Mouse (Mus musculus) myocyte (in vitro differentiated cells): ENCODE measurements around the gene Gdf7.

Experiments used
- E2F4 ChIP-seq: IDR thresholded peaks from one replicate; pipeline ENCODE4 v1.6.1; 2011; ENCODE audit warnings: mild to moderate bottlenecking, control low read depth, moderate library complexity; ENCODE audit not compliant: insufficient read depth
- MAX ChIP-seq: IDR thresholded peaks from one replicate; pipeline ENCODE4 v1.6.1; 2011; ENCODE audit warnings: low read depth, mild to moderate bottlenecking, control low read depth
- MYOD1 ChIP-seq, 3 experiments: IDR thresholded peaks; one replicate each; pipeline ENCODE4 v1.6.1; 2011; ENCODE audit warnings: control low read depth in 2 of 3, low read depth in 2 of 3, mild to moderate bottlenecking in 2 of 3, moderate library complexity in 1 of 3; ENCODE audit not compliant: insufficient read length in 2 of 3, control insufficient read depth in 1 of 3
- MYOG ChIP-seq, 3 experiments: IDR thresholded peaks; one replicate each; pipeline ENCODE4 v1.6.1; 2011; ENCODE audit warnings: control low read depth in 2 of 3, low read depth in 2 of 3, mild to moderate bottlenecking in 2 of 3; ENCODE audit not compliant: insufficient read length in 2 of 3, control insufficient read depth in 1 of 3, insufficient read depth in 1 of 3
- POLR2A ChIP-seq: IDR thresholded peaks from one replicate; pipeline ENCODE4 v1.6.1; 2011; ENCODE audit warnings: low read depth, mild to moderate bottlenecking, control low read depth, moderate library complexity; ENCODE audit not compliant: insufficient read length
- POLR2AphosphoS2 ChIP-seq: IDR thresholded peaks from one replicate; pipeline ENCODE4 v1.6.1; 2011; ENCODE audit warnings: low read depth, control low read depth; ENCODE audit not compliant: insufficient read length
- REST ChIP-seq: IDR thresholded peaks from one replicate; pipeline ENCODE4 v1.6.1; 2011; ENCODE audit warnings: mild to moderate bottlenecking, control low read depth, moderate library complexity; ENCODE audit not compliant: insufficient read depth, insufficient read length
- SRF ChIP-seq: IDR thresholded peaks from one replicate; pipeline ENCODE4 v1.6.1; 2011; ENCODE audit warnings: low read depth; ENCODE audit not compliant: control insufficient read depth, insufficient read length
- TCF12 ChIP-seq: IDR thresholded peaks from one replicate; pipeline ENCODE4 v1.6.1; 2011; ENCODE audit warnings: mild to moderate bottlenecking, control low read depth; ENCODE audit not compliant: poor library complexity, insufficient read depth, severe bottlenecking
- USF1 ChIP-seq: IDR thresholded peaks from one replicate; pipeline ENCODE4 v1.6.1; 2011; ENCODE audit warnings: low read depth, mild to moderate bottlenecking, control low read depth, moderate library complexity

DNA sequence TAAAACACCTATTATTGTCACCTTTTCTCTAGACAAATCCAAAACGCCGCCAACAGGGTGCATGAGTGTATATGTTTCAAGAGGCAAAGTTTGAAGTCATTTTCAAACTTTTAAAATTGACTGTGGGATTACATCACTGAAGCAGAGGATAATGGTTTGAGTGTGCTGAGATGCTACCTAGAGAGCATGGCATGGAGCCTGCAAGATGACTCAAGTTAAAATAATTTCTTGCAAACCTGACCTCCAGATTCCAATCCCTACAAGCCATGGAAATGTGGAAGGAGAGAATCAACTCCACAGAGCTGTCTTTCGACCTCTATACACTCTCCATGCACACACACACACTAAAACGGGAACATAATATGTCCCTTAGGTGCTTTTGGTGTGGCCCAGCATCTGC, 10.5 kb upstream of the Gdf7 start:
- TF ChIP-seq POLR2A: no peak
- no peak for TF ChIP-seq TCF12
- no peak for TF ChIP-seq MYOG (IDR thresholded peaks at IDR 0.05; ENCODE audit: control insufficient read depth in 1 of 3, insufficient read depth in 1 of 3, insufficient read length in 2 of 3, low read depth in 2 of 3)
- no peak for TF ChIP-seq REST
- TF ChIP-seq E2F4: no peak
- TF ChIP-seq MAX: no peak
- no peak for TF ChIP-seq POLR2AphosphoS2
- TF ChIP-seq USF1: no peak
- no peak for TF ChIP-seq SRF
- TF ChIP-seq MYOD1 (IDR thresholded peaks at IDR 0.05; ENCODE audit: control insufficient read depth in 1 of 3, insufficient read length in 2 of 3, low read depth in 2 of 3): no peak
